Mouse (Mus musculus): Measurements from ENCODE around the gene Pank3.

DNA sequence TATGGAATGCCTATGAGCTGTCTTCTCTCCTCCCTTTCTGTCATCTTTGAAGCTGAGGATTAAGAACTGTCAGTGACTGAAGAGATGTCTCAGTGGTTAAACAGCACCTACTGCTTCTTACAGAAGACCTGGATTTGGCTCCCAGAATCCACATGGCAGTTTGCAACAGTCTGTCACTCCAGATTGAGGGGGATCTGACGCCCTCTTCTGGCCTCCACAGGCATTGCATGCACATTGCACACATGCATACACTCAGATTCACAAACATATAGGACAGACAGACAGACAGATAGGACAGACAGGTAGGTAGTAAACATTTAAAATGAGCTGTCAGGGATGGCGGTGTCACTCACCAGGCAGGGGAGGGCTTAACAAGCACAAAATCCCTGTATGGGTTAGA is 32.5 kb upstream of the Pank3 start:
- TF ChIP-seq CTCF (IDR thresholded peaks at IDR 0.05; ENCODE audit: borderline replicate concordance, control insufficient read depth, extremely low read depth, insufficient read depth, low read length, poor library complexity) (no peak), POLR2A (IDR thresholded peaks at IDR 0.05; ENCODE audit: control insufficient read depth, extremely low read depth, insufficient read depth, low read length, poor library complexity) (no peak)
